Mouse (Mus musculus) spleen, adult 2 months (tissue): ENCODE measurements around the gene Nckap5l.

Experiments used
- CTCF ChIP-seq: fragments of 200-500 bp; IDR thresholded peaks from 2 replicates; pipeline ENCODE4 v1.5.1; 2011; ENCODE audit warnings: mild to moderate bottlenecking, inconsistent platforms; ENCODE audit not compliant: insufficient read depth, insufficient read length, insufficient replicate concordance; ENCODE audit errors: extremely low read depth
- POLR2A ChIP-seq: fragments of 200-500 bp; IDR thresholded peaks from 2 replicates; pipeline ENCODE4 v1.6.1; 2011; ENCODE audit warnings: low read depth, low read length, inconsistent platforms

DNA sequence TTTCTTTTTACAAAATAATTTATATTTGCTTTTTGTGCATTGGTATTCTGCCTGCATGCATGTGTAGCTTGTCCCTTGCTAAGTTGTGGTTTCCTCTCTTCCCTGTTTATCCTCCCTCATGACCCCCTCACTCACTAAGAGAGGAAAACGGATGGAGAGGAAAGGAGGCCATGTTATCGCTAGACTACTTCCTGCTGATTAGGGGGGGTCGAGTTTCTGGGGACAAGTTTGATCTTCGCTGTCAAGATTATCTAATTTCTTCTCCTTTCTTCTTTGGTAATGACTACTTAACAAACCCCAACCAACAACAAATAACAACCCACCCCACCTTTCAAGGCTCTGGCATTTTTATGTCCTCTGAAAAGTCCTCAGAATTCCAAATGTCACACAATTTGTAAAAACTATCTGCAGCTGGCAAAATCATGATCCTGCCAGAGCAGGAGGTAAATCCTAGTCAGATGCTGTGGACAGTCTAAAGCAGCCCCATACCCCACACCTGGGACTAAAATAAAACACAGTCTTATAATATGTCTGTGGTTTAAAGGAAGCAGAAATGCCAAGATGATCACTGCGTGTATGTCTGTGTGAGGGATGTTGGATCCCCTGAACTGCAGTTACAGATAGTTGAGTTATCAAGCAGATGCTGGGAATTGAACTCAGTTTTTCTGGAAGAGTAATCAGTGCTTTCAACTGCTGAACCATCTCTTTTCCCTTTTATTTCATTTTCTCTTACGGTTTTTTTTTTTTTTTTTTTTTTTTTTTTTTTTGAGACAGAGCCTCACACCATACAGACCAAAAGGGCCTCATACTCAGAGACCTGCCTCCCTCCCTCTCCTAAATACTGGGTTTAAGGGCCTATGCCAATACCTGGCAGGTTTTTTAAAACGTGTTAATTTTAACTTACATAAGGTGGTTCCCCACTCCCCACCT lies 66.8 kb downstream of the Nckap5l start:
- TF ChIP-seq CTCF (no peak), POLR2A (no peak)
